Mouse (Mus musculus) ES-Bruce4 (cell line): ENCODE measurements around the gene Csnk2a2. TPM values are rescaled to one million over a fixed set of nuclear protein-coding genes. Genes with fewer than 3 reads are reported as not detected.

Experiments used
- H3K27ac ChIP-seq: 2 replicates; pipeline ENCODE4 v1.5.1; 2012; ENCODE audit warnings: low read length, inconsistent platforms; ENCODE audit not compliant: insufficient read depth
- H3K27me3 ChIP-seq: 2 replicates; pipeline ENCODE4 v1.6.1; 2012; ENCODE audit warnings: mild to moderate bottlenecking, low read length, inconsistent platforms; ENCODE audit not compliant: control insufficient read depth, poor library complexity, insufficient read depth, severe bottlenecking
- H3K36me3 ChIP-seq: 2 replicates; pipeline ENCODE4 v1.6.1; 2012; ENCODE audit warnings: inconsistent platforms, mild to moderate bottlenecking, low read length, moderate library complexity; ENCODE audit not compliant: control insufficient read depth, poor library complexity, insufficient read depth, severe bottlenecking
- H3K4me1 ChIP-seq: one replicate; pipeline ENCODE4 v1.8.1; 2011; ENCODE audit warnings: low read length; ENCODE audit not compliant: control insufficient read depth, insufficient read depth
- H3K4me3 ChIP-seq: 2 replicates; pipeline ENCODE4 v1.5.1; 2011; ENCODE audit warnings: low read depth, mild to moderate bottlenecking, low read length
- H3K9ac ChIP-seq: 2 replicates; pipeline ENCODE4 v1.6.1; 2012; ENCODE audit warnings: low read depth, mild to moderate bottlenecking, inconsistent platforms; ENCODE audit not compliant: poor library complexity, severe bottlenecking
- H3K9me3 ChIP-seq: replicated peaks from 2 replicates; pipeline ENCODE4 v1.6.1; 2012; ENCODE audit warnings: mild to moderate bottlenecking, low read length, inconsistent platforms; ENCODE audit not compliant: control insufficient read depth, poor library complexity, insufficient read depth, severe bottlenecking
- CTCF ChIP-seq: IDR thresholded peaks from one replicate; pipeline ENCODE4 v1.8.1; 2011; ENCODE audit warnings: low read depth, low read length
- EP300 ChIP-seq: IDR thresholded peaks from 2 replicates; pipeline ENCODE4 v1.6.1; 2011; ENCODE audit warnings: low read depth, low read length; ENCODE audit not compliant: insufficient read depth
- POLR2A ChIP-seq: IDR thresholded peaks from one replicate; pipeline ENCODE4 v1.8.1; 2011; ENCODE audit warnings: low read length; ENCODE audit not compliant: insufficient read depth
- polyA plus RNA-seq: library from polyadenylated mRNA; stranded (reverse); fragments of >200 nt; gene quantifications from 2 replicates; pipeline ENCODE4 v1.2.4, GENCODE M21; 2011; ENCODE audit warnings: low read depth; ENCODE audit not compliant: missing spikeins, insufficient read depth, insufficient read length

The Csnk2a2 gene
- polyA plus RNA-seq, 1 experiment, result 236 TPM

- Histone ChIP-seq H3K36me3 (no peaks in the 10 kb centered on the region), H3K27me3 (no peaks in the 10 kb centered on the region), H3K4me1 (no peaks in the 10 kb centered on the region), H3K9ac (no peak overlapping the region), H3K27ac (no peak overlapping the region), H3K9me3 (no peaks in the 10 kb centered on the region), H3K4me3 (no peak overlapping the region)
- no peak for TF ChIP-seq POLR2A
Observed at GRCm38 (mm10) chr8:95440168-95440709, 49.6 kb downstream of the Csnk2a2 start.

GRCm38 (mm10) chr8:95439421-95439820 lies 50.4 kb downstream of the Csnk2a2 start:
- no peak overlapping the region for H3K27ac ChIP-seq
- no peak for TF ChIP-seq EP300
- no peaks in the 10 kb centered on the region for H3K27me3 ChIP-seq
- no peak overlapping the region for H3K4me3 ChIP-seq
- no peaks in the 10 kb centered on the region for H3K4me1 ChIP-seq
- H3K9ac ChIP-seq, result no peak overlapping the region
- no peaks in the 10 kb centered on the region for H3K36me3 ChIP-seq
- H3K9me3 ChIP-seq, result no peaks in the 10 kb centered on the region

GRCm38 (mm10) chr8:95437341-95437992 lies 52.4 kb downstream of the Csnk2a2 start:
- Histone ChIP-seq H3K9ac (no peak overlapping the region), H3K36me3 (peaks cover 1% of the 10 kb centered on the region; the same call in 1 of the 2 replicates), H3K4me3 (no peak overlapping the region), H3K9me3 (no peaks in the 10 kb centered on the region), H3K27ac (no peak overlapping the region), H3K4me1 (peaks cover 2% of the 10 kb centered on the region), H3K27me3 (no peaks in the 10 kb centered on the region)
- no peak for TF ChIP-seq CTCF
- no peak for TF ChIP-seq EP300
- no peak for TF ChIP-seq POLR2A

- no peak for TF ChIP-seq POLR2A
- TF ChIP-seq EP300, result no peak
- TF ChIP-seq CTCF, result peak; percentile 20
- Histone ChIP-seq H3K9ac (no peak overlapping the region), H3K4me3 (no peak overlapping the region)
Observed at GRCm38 (mm10) chr8:95435930-95436329, 53.9 kb downstream of the Csnk2a2 start.

GRCm38 (mm10) chr8:95435471-95435870 lies 54.4 kb downstream of the Csnk2a2 start:
- Histone ChIP-seq H3K4me3 (no peak overlapping the region), H3K27ac (no peak overlapping the region)

More at GRCm38 (mm10) chr8:95435930-95436329, 53.9 kb downstream of the Csnk2a2 start:
- peaks cover 2% of the 10 kb centered on the region for H3K4me1 ChIP-seq
- no peaks in the 10 kb centered on the region for H3K27me3 ChIP-seq
- peaks cover 4% of the 10 kb centered on the region for H3K36me3 ChIP-seq
- H3K9me3 ChIP-seq, result no peaks in the 10 kb centered on the region
- no peak overlapping the region for H3K27ac ChIP-seq

GRCm38 (mm10) chr8:95434686-95435439 lies 55.0 kb downstream of the Csnk2a2 start, which contains the start of gene Cfap20:
Cfap20 (minus strand) TSS chr8:95434869.
- Histone ChIP-seq H3K4me3 (peak within 1 kb of the TSS; percentile 94), H3K36me3 (peaks cover 4% of the 10 kb centered on the region), H3K9me3 (no peaks in the 10 kb centered on the region), H3K27me3 (no peaks in the 10 kb centered on the region), H3K4me1 (peaks cover 2% of the 10 kb centered on the region), H3K27ac (no peak within 1 kb of the TSS), H3K9ac (peak within 1 kb of the TSS; percentile 90)
- TF ChIP-seq POLR2A (peak; percentile 32), EP300 (peak; percentile 70; the same call in 1 of the 2 replicates), CTCF (no peak)

More at GRCm38 (mm10) chr8:95435471-95435870, 54.4 kb downstream of the Csnk2a2 start:
- H3K36me3 ChIP-seq, result peaks cover 4% of the 10 kb centered on the region
- no peaks in the 10 kb centered on the region for H3K27me3 ChIP-seq
- peak overlapping the region; percentile 35 for H3K9ac ChIP-seq
- H3K4me1 ChIP-seq, result peaks cover 2% of the 10 kb centered on the region
- TF ChIP-seq EP300, result no peak
- no peak for TF ChIP-seq POLR2A
- TF ChIP-seq CTCF, result no peak
- H3K9me3 ChIP-seq, result no peaks in the 10 kb centered on the region
